Comparison of ENCODE assay signal across 9 mouse cellular contexts in the genomic region with DNA sequence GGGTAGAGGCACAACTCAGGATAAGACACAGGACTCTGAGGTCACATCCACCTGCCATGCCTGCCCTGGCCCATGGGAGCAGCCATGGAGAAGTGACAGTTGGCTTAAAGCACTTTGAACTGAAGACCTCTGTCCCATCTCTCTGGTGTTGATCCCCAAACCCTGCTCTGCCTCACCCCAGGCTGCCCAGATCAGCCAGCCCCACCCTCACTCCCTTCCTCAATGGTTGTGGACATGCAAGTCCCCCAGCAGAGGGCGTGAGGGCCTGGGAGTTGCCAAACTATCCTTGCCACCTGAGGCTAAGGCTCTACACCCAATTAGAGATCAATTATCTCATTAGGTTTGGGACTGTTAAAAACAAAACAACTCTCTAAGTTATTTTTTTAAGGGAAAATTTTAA. TPM values are rescaled to one million over a fixed set of nuclear protein-coding genes. Genes with fewer than 3 reads are reported as not detected.
DNase-seq lines count a peak whose midpoint lies in the region; ATAC-seq and TF ChIP-seq lines count a peak whose summit lies in the region.
"Had no signal": no experiment of that assay in that cellular context is flagged by ENCODE, and none has a peak within 500 bp of the region (broad histone marks: within the 10 kb centered on the region; RNA-seq: fewer than 3 reads in every experiment).

No protein-coding gene starts in this region.

- peak; percentile 65 for TF ChIP-seq CTCF in intestine, postnatal 0 days (IDR thresholded peaks at IDR 0.05; ENCODE audit: low read depth)
- TF ChIP-seq CTCF in E14TG2a.4 (conservative IDR thresholded peaks at IDR 0.05; ENCODE audit: low read length): peak; percentile 47
- peak; percentile 56 for TF ChIP-seq CTCF in cortical plate, adult 2 months (IDR thresholded peaks at IDR 0.05; ENCODE audit: extremely low read depth, insufficient read depth, low read length)

- no peak overlapping the region for H3K9ac ChIP-seq in intestine, postnatal 0 days (ENCODE audit: low read depth, low read length)
- H3K9ac ChIP-seq in intestine, embryonic 15.5 days: no peak overlapping the region
- no peak overlapping the region for H3K9ac ChIP-seq in kidney, embryonic 14.5 days (ENCODE audit: low read depth, low read length)
- H3K9ac ChIP-seq: embryonic facial prominence, embryonic 12.5 days had no signal

- ATAC-seq in intestine, postnatal 0 days: no peak
- ATAC-seq in intestine, embryonic 15.5 days: no peak
- no peak for ATAC-seq in kidney, embryonic 14.5 days (ENCODE audit: low FRiP score, low TSS enrichment)

- no peaks in the 10 kb centered on the region for H3K36me3 ChIP-seq in intestine, postnatal 0 days (ENCODE audit: control insufficient read depth, insufficient read depth)
- H3K36me3 ChIP-seq in intestine, embryonic 15.5 days: no peaks in the 10 kb centered on the region
- H3K36me3 ChIP-seq in E14TG2a.4 (ENCODE audit: insufficient read depth, low read length): no peaks in the 10 kb centered on the region
- H3K36me3 ChIP-seq in kidney, embryonic 14.5 days (ENCODE audit: control insufficient read depth, insufficient read depth, low read length): no peaks in the 10 kb centered on the region
- H3K36me3 ChIP-seq: embryonic facial prominence, embryonic 12.5 days had no signal

- no peak for TF ChIP-seq POLR2A in cortical plate, adult 2 months (IDR thresholded peaks at IDR 0.05; ENCODE audit: extremely low read depth, insufficient read depth, low read length)

- peak; percentile 21 for DNase-seq in 416B (ENCODE audit: low read depth)
- DNase-seq in thymus, postnatal 4 days: peak; percentile 64
- DNase-seq in urinary bladder, postnatal 10 days (ENCODE audit: low spot score): no peak

- no peaks in the 10 kb centered on the region for H3K9me3 ChIP-seq in intestine, postnatal 0 days (ENCODE audit: control insufficient read depth)
- no peaks in the 10 kb centered on the region for H3K9me3 ChIP-seq in intestine, embryonic 15.5 days
- no peaks in the 10 kb centered on the region for H3K9me3 ChIP-seq in E14TG2a.4 (ENCODE audit: low read length)
- no peaks in the 10 kb centered on the region for H3K9me3 ChIP-seq in kidney, embryonic 14.5 days (ENCODE audit: control insufficient read depth, low read length)
- H3K9me3 ChIP-seq: embryonic facial prominence, embryonic 12.5 days had no signal

- H3K27me3 ChIP-seq in intestine, postnatal 0 days (replicated peaks; ENCODE audit: control insufficient read depth, insufficient read depth, low read length): peaks cover 21% of the 10 kb centered on the region
- peaks cover 78% of the 10 kb centered on the region for H3K27me3 ChIP-seq in intestine, embryonic 15.5 days (replicated peaks)
- H3K27me3 ChIP-seq in E14TG2a.4 (ENCODE audit: insufficient read depth, low read length): peaks cover 87% of the 10 kb centered on the region
- H3K27me3 ChIP-seq in kidney, embryonic 14.5 days (ENCODE audit: control insufficient read depth, insufficient read depth, low read length): peaks cover 51% of the 10 kb centered on the region

- H3K4me3 ChIP-seq in intestine, postnatal 0 days (ENCODE audit: low read depth, low read length): no peak overlapping the region
- no peak overlapping the region for H3K4me3 ChIP-seq in intestine, embryonic 15.5 days (replicated peaks)
- H3K4me3 ChIP-seq in E14TG2a.4 (replicated peaks; ENCODE audit: low read length): no peak overlapping the region
- H3K4me3 ChIP-seq in cortical plate, adult 2 months (ENCODE audit: insufficient read depth, low read length): peak overlapping the region; percentile 97
- no peak overlapping the region for H3K4me3 ChIP-seq in kidney, embryonic 14.5 days (ENCODE audit: low read length)
- H3K4me3 ChIP-seq: embryonic facial prominence, embryonic 12.5 days had no signal

- H3K4me2 ChIP-seq in intestine, postnatal 0 days (replicated peaks; ENCODE audit: low read depth): no peak overlapping the region
- no peak overlapping the region for H3K4me2 ChIP-seq in intestine, embryonic 15.5 days (replicated peaks)
- H3K4me2 ChIP-seq in kidney, embryonic 14.5 days (replicated peaks; ENCODE audit: low read depth, low read length): no peak overlapping the region
- H3K4me2 ChIP-seq: embryonic facial prominence, embryonic 12.5 days had no signal

- WGBS in intestine, postnatal 0 days: 10% methylated on average over 1 of the region's 1 CpGs
- 3% methylated on average over 1 of the region's 1 CpGs for WGBS in intestine, embryonic 15.5 days
- 0% methylated on average over 1 of the region's 1 CpGs for WGBS in kidney, embryonic 14.5 days

- H3K27ac ChIP-seq in intestine, postnatal 0 days (ENCODE audit: low read depth, low read length): no peak overlapping the region
- H3K27ac ChIP-seq in intestine, embryonic 15.5 days: no peak overlapping the region
- H3K27ac ChIP-seq in cortical plate, adult 2 months (ENCODE audit: insufficient read depth, low read length): no peak overlapping the region
- no peak overlapping the region for H3K27ac ChIP-seq in kidney, embryonic 14.5 days (ENCODE audit: low read depth, low read length)
- H3K27ac ChIP-seq: embryonic facial prominence, embryonic 12.5 days had no signal

- no peaks in the 10 kb centered on the region for H3K4me1 ChIP-seq in intestine, postnatal 0 days (replicated peaks; ENCODE audit: control insufficient read depth, insufficient read depth, low read length)
- H3K4me1 ChIP-seq in intestine, embryonic 15.5 days (replicated peaks): 0 out of 2 replicates have a peak, but pooled peaks cover 2% of the 10 kb centered on the region
- H3K4me1 ChIP-seq in E14TG2a.4 (replicated peaks; ENCODE audit: low read depth, low read length): peaks cover 32% of the 10 kb centered on the region
- H3K4me1 ChIP-seq in cortical plate, adult 2 months (ENCODE audit: control insufficient read depth, insufficient read depth, low read length): peaks cover 10% of the 10 kb centered on the region
- peaks cover 3% of the 10 kb centered on the region; the same call in 1 of the 2 replicates for H3K4me1 ChIP-seq in kidney, embryonic 14.5 days (ENCODE audit: control insufficient read depth, insufficient read depth, low read length)
- H3K4me1 ChIP-seq: embryonic facial prominence, embryonic 12.5 days had no signal

RNA-seq across cellular contexts. Expression of gene Eef1a2, which starts 3.0 kb away (rescaled TPM):
- polyA plus RNA-seq in intestine, postnatal 0 days (2015; fragmentation: Nextera tagmentation; extraction: Ambion mirVana): 0.38 and 0.58 TPM in 2 replicates
- 0.10 and 0.26 TPM in 2 replicates for polyA plus RNA-seq in intestine, embryonic 15.5 days (2015; fragmentation: Nextera tagmentation; extraction: Ambion mirVana)
- 1,125 and 1,195 TPM in 2 replicates for polyA plus RNA-seq in cortical plate, adult 2 months (2012; rRNA removed)
- not detected in 2 replicates for polyA plus RNA-seq in kidney, embryonic 14.5 days (2014; fragmentation: Nextera tagmentation; extraction: Ambion mirVana)

RNA-seq across cellular contexts. Expression of gene Kcnq2, which starts 18.7 kb away (rescaled TPM):
- 0.51 and 0.72 TPM in 2 replicates for polyA plus RNA-seq in intestine, postnatal 0 days (2015; fragmentation: Nextera tagmentation; extraction: Ambion mirVana)
- 1.3 and 1.5 TPM in 2 replicates for polyA plus RNA-seq in intestine, embryonic 15.5 days (2015; fragmentation: Nextera tagmentation; extraction: Ambion mirVana)
- polyA plus RNA-seq in cortical plate, adult 2 months (2012; rRNA removed): 171 and 180 TPM in 2 replicates
- polyA plus RNA-seq in kidney, embryonic 14.5 days (2014; fragmentation: Nextera tagmentation; extraction: Ambion mirVana): not detected in 2 replicates

RNA-seq across cellular contexts. Expression of gene Ppdpf, which starts 33.2 kb away (rescaled TPM):
- 197 TPM in 2 replicates for polyA plus RNA-seq in intestine, postnatal 0 days (2015; fragmentation: Nextera tagmentation; extraction: Ambion mirVana)
- 264 and 275 TPM in 2 replicates for polyA plus RNA-seq in intestine, embryonic 15.5 days (2015; fragmentation: Nextera tagmentation; extraction: Ambion mirVana)
- polyA plus RNA-seq in cortical plate, adult 2 months (2012; rRNA removed): 115 and 128 TPM in 2 replicates
- 387 and 477 TPM in 2 replicates for polyA plus RNA-seq in kidney, embryonic 14.5 days (2014; fragmentation: Nextera tagmentation; extraction: Ambion mirVana)

RNA-seq across cellular contexts. Expression of gene Ptk6, which starts 48.8 kb away (rescaled TPM):
- 1.9 and 2.4 TPM in 2 replicates for polyA plus RNA-seq in intestine, postnatal 0 days (2015; fragmentation: Nextera tagmentation; extraction: Ambion mirVana)
- polyA plus RNA-seq in intestine, embryonic 15.5 days (2015; fragmentation: Nextera tagmentation; extraction: Ambion mirVana): 0.14 and 0.21 TPM in 2 replicates
- polyA plus RNA-seq in cortical plate, adult 2 months (2012; rRNA removed): 0.04 and 0.10 TPM in 2 replicates
- not detected in 2 replicates for polyA plus RNA-seq in kidney, embryonic 14.5 days (2014; fragmentation: Nextera tagmentation; extraction: Ambion mirVana)
- polyA plus RNA-seq: embryonic facial prominence, embryonic 12.5 days had no signal

RNA-seq across cellular contexts. Expression of gene Srms, which starts 59.1 kb away (rescaled TPM):
- polyA plus RNA-seq in intestine, postnatal 0 days (2015; fragmentation: Nextera tagmentation; extraction: Ambion mirVana): 0.17 and 0.20 TPM in 2 replicates
- polyA plus RNA-seq in intestine, embryonic 15.5 days (2015; fragmentation: Nextera tagmentation; extraction: Ambion mirVana): 0.05 TPM in 1 of 2 replicates, not detected in the other
- 0.50 and 0.53 TPM in 2 replicates for polyA plus RNA-seq in cortical plate, adult 2 months (2012; rRNA removed)
- polyA plus RNA-seq in kidney, embryonic 14.5 days (2014; fragmentation: Nextera tagmentation; extraction: Ambion mirVana): 0.14 and 0.24 TPM in 2 replicates

Comparison
In these comparisons a context has a peak if more than half of its experiments do, and no peak if none do; other contexts are left out.
1. RNA of gene Eef1a2, which starts 3.0 kb away (polyA plus RNA-seq): 1,125 to 1,195 TPM in cortical plate, adult 2 months; 0.38 to 0.58 TPM in intestine, postnatal 0 days, 0.10 to 0.26 TPM in intestine, embryonic 15.5 days and not detected in kidney, embryonic 14.5 days; every median in the first group is over 100 times any median in the second.
2. RNA of gene Kcnq2, which starts 18.7 kb away (polyA plus RNA-seq): 171 to 180 TPM in cortical plate, adult 2 months; 1.3 to 1.5 TPM in intestine, embryonic 15.5 days, 0.51 to 0.72 TPM in intestine, postnatal 0 days and not detected in kidney, embryonic 14.5 days; every median in the first group is over 10 times any median in the second.
3. Peak in every context shown above with its lines, with median percentiles within 50 percentile points of each other: CTCF ChIP-seq.